Mouse (Mus musculus) lung, postnatal 4 days (tissue): ENCODE data around the gene Rgmb.

Source experiments
- DNase-seq, 2 experiments: peaks; one replicate each; pipeline ENCODE4 v3.0.0; 2021

Gene Rgmb

GRCm38 (mm10) chr17:15774565-15775215 is 56.1 kb downstream of the Rgmb start:
- no peak for DNase-seq

- DNase-seq = no peak
Observed at GRCm38 (mm10) chr17:15773956-15774355, 56.9 kb downstream of the Rgmb start.

GRCm38 (mm10) chr17:15769081-15769724 is 61.6 kb downstream of the Rgmb start:
- no peak for DNase-seq

GRCm38 (mm10) chr17:15761191-15761590 is 69.6 kb downstream of the Rgmb start:
- no peak for DNase-seq
